Mouse (Mus musculus): ENCODE measurements at regions not wholly inside any gene's neighbourhood (a gene's known extent, or its start where the extent isn't known, plus 50 kb on each side); places are given as distances from the start of the nearest gene placed in this dataset.

DNA sequence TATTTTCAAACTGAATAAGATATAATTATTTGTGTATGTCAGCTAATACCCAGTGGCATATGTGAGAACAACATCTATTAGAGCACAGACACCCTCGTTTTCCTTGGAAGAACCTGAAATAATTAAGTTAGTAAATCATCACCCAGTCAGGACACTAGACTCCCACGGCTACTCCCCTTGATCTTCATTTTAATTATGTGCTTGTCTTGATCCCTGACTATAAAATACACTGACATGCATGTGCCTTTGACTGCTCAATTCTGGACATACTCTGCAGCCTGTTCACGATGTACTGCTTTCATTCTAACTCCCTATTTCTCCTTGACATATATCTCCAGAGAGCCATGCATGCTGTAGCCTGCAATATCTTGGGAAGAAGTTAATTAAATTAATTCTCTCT is 232.7 kb upstream of the Atxn7l3b start:
- TF ChIP-seq ZC3H11A (IDR thresholded peaks at IDR 0.05; ENCODE audit: borderline replicate concordance, low read depth, low read length) (no peak), MAFK (IDR thresholded peaks at IDR 0.05; ENCODE audit: insufficient read depth, low read depth, low read length) (no peak)
- no peaks in the 10 kb centered on the region for H3K4me1 ChIP-seq (ENCODE audit: control insufficient read depth in 2 of 2, insufficient read depth in 2 of 2, low read length in 2 of 2, poor library complexity in 1 of 2)

DNA sequence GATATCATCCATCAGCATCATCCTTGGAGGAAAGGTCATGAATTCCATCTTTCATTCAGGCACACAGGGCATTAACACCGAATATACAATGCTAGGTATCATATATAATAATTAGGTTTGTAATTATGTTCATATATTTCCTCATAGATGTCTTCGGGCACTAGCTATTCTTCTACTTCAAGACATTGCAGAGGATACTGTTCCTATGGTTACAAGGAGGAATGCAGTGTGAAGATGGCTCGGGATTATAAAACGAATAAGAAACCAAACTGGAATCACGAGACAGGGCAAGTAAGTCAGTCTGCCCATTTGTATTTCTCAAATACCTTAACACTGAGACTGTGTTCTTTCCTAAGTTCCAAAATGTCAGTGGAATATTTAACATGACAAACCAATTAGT is 231.3 kb upstream of the Atxn7l3b start:
- H3K4me1 ChIP-seq (ENCODE audit: control insufficient read depth in 2 of 2, insufficient read depth in 2 of 2, low read length in 2 of 2, poor library complexity in 1 of 2): no peaks in the 10 kb centered on the region
- H3K9ac ChIP-seq (ENCODE audit: insufficient read depth, low read depth, low read length, poor library complexity, severe bottlenecking): no peak overlapping the region
- H3K4me3 ChIP-seq (ENCODE audit: insufficient read depth in 1 of 2, low read depth in 1 of 2, low read length in 2 of 2, poor library complexity in 1 of 2, severe bottlenecking in 1 of 2): no peak overlapping the region
- no peaks in the 10 kb centered on the region for H3K36me3 ChIP-seq (ENCODE audit: control insufficient read depth, insufficient read depth, low read length, poor library complexity, severe bottlenecking)
- H3K9me3 ChIP-seq (ENCODE audit: control insufficient read depth, insufficient read depth, low read depth, low read length): no peaks in the 10 kb centered on the region
- TF ChIP-seq MAFK (IDR thresholded peaks at IDR 0.05; ENCODE audit: insufficient read depth, low read depth, low read length) (no peak), ZC3H11A (IDR thresholded peaks at IDR 0.05; ENCODE audit: borderline replicate concordance, low read depth, low read length) (no peak), ZNF384 (IDR thresholded peaks at IDR 0.05; ENCODE audit: low read depth, low read length) (no peak), HCFC1 (IDR thresholded peaks at IDR 0.05; ENCODE audit: borderline replicate concordance, insufficient read depth, low read length) (no peak), CHD2 (IDR thresholded peaks at IDR 0.05; ENCODE audit: low read depth, low read length) (no peak)
- in situ Hi-C loops (cut with MboI; ENCODE audit: low sequenced_read_pairs in 2 of 2, unreplicated experiment in 2 of 2): no loop called here
- DNase-seq (ENCODE audit: low read depth, low spot score): no peak
- H3K27ac ChIP-seq (ENCODE audit: insufficient read depth, low read depth, low read length, poor library complexity, severe bottlenecking): no peak overlapping the region

More for the DNA sequence above, 232.7 kb upstream of the Atxn7l3b start:
- in situ Hi-C loops (cut with MboI; ENCODE audit: low sequenced_read_pairs in 2 of 2, unreplicated experiment in 2 of 2): no loop called here
- no peak for DNase-seq (ENCODE audit: low read depth, low spot score)
- H3K4me3 ChIP-seq (ENCODE audit: insufficient read depth in 1 of 2, low read depth in 1 of 2, low read length in 2 of 2, poor library complexity in 1 of 2, severe bottlenecking in 1 of 2): no peak overlapping the region
- H3K9ac ChIP-seq (ENCODE audit: insufficient read depth, low read depth, low read length, poor library complexity, severe bottlenecking): no peak overlapping the region
- no peaks in the 10 kb centered on the region for H3K36me3 ChIP-seq (ENCODE audit: control insufficient read depth, insufficient read depth, low read length, poor library complexity, severe bottlenecking)
- no peaks in the 10 kb centered on the region for H3K9me3 ChIP-seq (ENCODE audit: control insufficient read depth, insufficient read depth, low read depth, low read length)
- H3K27ac ChIP-seq (ENCODE audit: insufficient read depth, low read depth, low read length, poor library complexity, severe bottlenecking): no peak overlapping the region

DNA sequence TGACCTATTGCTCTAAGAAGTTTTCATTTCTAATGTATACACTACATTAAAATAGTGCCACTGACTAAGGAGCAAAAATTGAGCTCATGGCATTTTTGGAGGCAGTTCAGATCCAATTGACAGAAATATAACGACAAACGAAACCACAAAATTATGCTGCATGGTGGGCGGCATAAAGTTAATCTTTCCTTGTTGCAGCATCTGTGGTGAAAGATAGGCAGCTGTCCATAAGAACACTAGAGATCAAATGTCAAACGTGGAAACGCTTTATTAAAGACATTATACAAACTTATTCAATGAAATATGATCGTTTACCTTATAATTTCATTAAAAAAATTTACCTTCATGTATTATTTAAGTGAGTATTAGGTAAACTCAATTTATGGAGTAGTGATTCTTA is 230.2 kb upstream of the Atxn7l3b start:
- H3K27ac ChIP-seq (ENCODE audit: insufficient read depth, low read depth, low read length, poor library complexity, severe bottlenecking): no peak overlapping the region
- H3K9me3 ChIP-seq (ENCODE audit: control insufficient read depth, insufficient read depth, low read depth, low read length): no peaks in the 10 kb centered on the region
- DNase-seq (ENCODE audit: low read depth, low spot score): no peak
- H3K4me1 ChIP-seq (ENCODE audit: control insufficient read depth in 2 of 2, insufficient read depth in 2 of 2, low read length in 2 of 2, poor library complexity in 1 of 2): no peaks in the 10 kb centered on the region
- H3K9ac ChIP-seq (ENCODE audit: insufficient read depth, low read depth, low read length, poor library complexity, severe bottlenecking): no peak overlapping the region
- in situ Hi-C loops (cut with MboI; ENCODE audit: low sequenced_read_pairs in 2 of 2, unreplicated experiment in 2 of 2): no loop called here
- TF ChIP-seq ZC3H11A (IDR thresholded peaks at IDR 0.05; ENCODE audit: borderline replicate concordance, low read depth, low read length): no peak
- no peak for TF ChIP-seq MAFK (IDR thresholded peaks at IDR 0.05; ENCODE audit: insufficient read depth, low read depth, low read length)
- TF ChIP-seq ZNF384 (IDR thresholded peaks at IDR 0.05; ENCODE audit: low read depth, low read length): no peak
- TF ChIP-seq HCFC1 (IDR thresholded peaks at IDR 0.05; ENCODE audit: borderline replicate concordance, insufficient read depth, low read length): no peak
- no peak for TF ChIP-seq CHD2 (IDR thresholded peaks at IDR 0.05; ENCODE audit: low read depth, low read length)
- H3K4me3 ChIP-seq (ENCODE audit: insufficient read depth in 1 of 2, low read depth in 1 of 2, low read length in 2 of 2, poor library complexity in 1 of 2, severe bottlenecking in 1 of 2): no peak overlapping the region
- no peaks in the 10 kb centered on the region for H3K36me3 ChIP-seq (ENCODE audit: control insufficient read depth, insufficient read depth, low read length, poor library complexity, severe bottlenecking)

DNA sequence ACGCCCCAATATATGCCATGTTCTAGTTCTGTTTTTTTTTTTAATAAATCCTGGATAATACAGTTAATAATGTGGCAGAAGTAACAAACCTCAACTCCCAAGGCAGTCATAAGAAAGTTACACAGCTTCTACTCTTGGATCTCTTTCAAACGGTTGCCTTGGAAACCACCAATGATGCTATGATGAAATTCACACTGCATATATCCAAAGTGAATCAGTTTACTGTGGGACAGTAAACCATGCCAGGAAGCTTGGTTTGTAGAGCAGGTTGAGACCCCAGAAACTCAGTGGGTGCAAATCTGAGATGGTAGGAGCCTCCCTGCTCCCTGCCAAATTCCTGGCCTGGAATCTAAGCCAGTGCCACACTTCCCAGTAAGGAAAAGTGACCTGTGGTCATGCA is 212.8 kb upstream of the Atxn7l3b start:
- Histone ChIP-seq H3K27ac (ENCODE audit: insufficient read depth, low read depth, low read length, poor library complexity, severe bottlenecking) (no peak overlapping the region), H3K4me3 (ENCODE audit: insufficient read depth in 1 of 2, low read depth in 1 of 2, low read length in 2 of 2, poor library complexity in 1 of 2, severe bottlenecking in 1 of 2) (no peak overlapping the region), H3K4me1 (ENCODE audit: control insufficient read depth in 2 of 2, insufficient read depth in 2 of 2, low read length in 2 of 2, poor library complexity in 1 of 2) (no peaks in the 10 kb centered on the region), H3K36me3 (ENCODE audit: control insufficient read depth, insufficient read depth, low read length, poor library complexity, severe bottlenecking) (no peaks in the 10 kb centered on the region), H3K9ac (ENCODE audit: insufficient read depth, low read depth, low read length, poor library complexity, severe bottlenecking) (no peak overlapping the region), H3K9me3 (ENCODE audit: control insufficient read depth, insufficient read depth, low read depth, low read length) (no peaks in the 10 kb centered on the region)
- DNase-seq (ENCODE audit: low read depth, low spot score): no peak
- TF ChIP-seq ZC3H11A (IDR thresholded peaks at IDR 0.05; ENCODE audit: borderline replicate concordance, low read depth, low read length) (no peak), ZNF384 (IDR thresholded peaks at IDR 0.05; ENCODE audit: low read depth, low read length) (no peak), HCFC1 (IDR thresholded peaks at IDR 0.05; ENCODE audit: borderline replicate concordance, insufficient read depth, low read length) (no peak), MAFK (IDR thresholded peaks at IDR 0.05; ENCODE audit: insufficient read depth, low read depth, low read length) (no peak), CHD2 (IDR thresholded peaks at IDR 0.05; ENCODE audit: low read depth, low read length) (no peak)
- in situ Hi-C loops (cut with MboI; ENCODE audit: low sequenced_read_pairs in 2 of 2, unreplicated experiment in 2 of 2): no loop called here

DNA sequence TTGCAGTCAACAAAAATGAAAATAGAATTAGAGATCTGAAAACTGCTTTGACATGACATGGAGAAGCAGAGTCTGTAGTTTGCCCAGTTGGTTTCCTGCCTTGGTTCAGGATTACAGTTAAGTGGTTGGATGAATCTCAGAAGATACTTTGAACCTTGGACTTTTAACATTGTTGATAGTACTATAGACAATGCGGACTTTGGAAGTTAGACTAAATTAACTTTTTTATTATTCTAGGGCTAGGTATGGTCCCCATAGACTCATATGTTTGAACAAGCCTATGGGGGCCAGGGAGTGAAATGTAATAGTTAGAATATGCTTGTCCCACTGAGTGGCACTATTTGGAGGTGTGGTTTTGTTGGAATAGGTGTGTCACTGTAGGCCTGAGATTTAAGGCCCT is 186.2 kb upstream of the Atxn7l3b start:
- Histone ChIP-seq H3K9ac (ENCODE audit: insufficient read depth, low read depth, low read length, poor library complexity, severe bottlenecking) (no peak overlapping the region), H3K4me3 (ENCODE audit: insufficient read depth in 1 of 2, low read depth in 1 of 2, low read length in 2 of 2, poor library complexity in 1 of 2, severe bottlenecking in 1 of 2) (no peak overlapping the region), H3K4me1 (ENCODE audit: control insufficient read depth in 2 of 2, insufficient read depth in 2 of 2, low read length in 2 of 2, poor library complexity in 1 of 2) (0 out of 4 replicates have a peak, but pooled peaks cover 0 to 2% of the 10 kb centered on the region in 2 experiments), H3K27ac (ENCODE audit: insufficient read depth, low read depth, low read length, poor library complexity, severe bottlenecking) (no peak overlapping the region), H3K36me3 (ENCODE audit: control insufficient read depth, insufficient read depth, low read length, poor library complexity, severe bottlenecking) (no peaks in the 10 kb centered on the region), H3K9me3 (ENCODE audit: control insufficient read depth, insufficient read depth, low read depth, low read length) (no peaks in the 10 kb centered on the region)
- in situ Hi-C loops (cut with MboI; ENCODE audit: low sequenced_read_pairs in 2 of 2, unreplicated experiment in 2 of 2): no loop called here
- DNase-seq (ENCODE audit: low read depth, low spot score): no peak
- TF ChIP-seq ZNF384 (IDR thresholded peaks at IDR 0.05; ENCODE audit: low read depth, low read length): no peak
